Mouse (Mus musculus) midbrain, embryonic 14.5 days (tissue): Measurements from ENCODE around the gene Dusp13. TPM values are rescaled to one million over a fixed set of nuclear protein-coding genes. Genes with fewer than 3 reads are reported as not detected.

Experiments used
- ATAC-seq: fragments of 200-750 bp; cut with Nextera tagmentation; 2 replicates; pipeline ENCODE4 v1.8.0; 2017; ENCODE audit warnings: moderate number of reproducible peaks, moderate library complexity; ENCODE audit not compliant: low FRiP score, low TSS enrichment
- DNase-seq: peaks from one replicate; pipeline ENCODE4 v3.0.0-alpha.2; 2015
- H3K27ac ChIP-seq: fragments of 300-500 bp; sonication (generic); replicated peaks from 2 replicates; pipeline ENCODE4 v1.5.1; 2014; ENCODE audit warnings: mild to moderate bottlenecking, low read depth, low read length, moderate library complexity
- H3K27me3 ChIP-seq: fragments of 300-500 bp; sonication (generic); 2 replicates; pipeline ENCODE4 v1.6.1; 2014; ENCODE audit warnings: low read length, control low read depth, mixed read lengths; ENCODE audit not compliant: control insufficient read depth, insufficient read depth
- H3K36me3 ChIP-seq: fragments of 300-500 bp; sonication (generic); 2 replicates; pipeline ENCODE4 v1.6.1; 2014; ENCODE audit warnings: low read length, control low read depth; ENCODE audit not compliant: control insufficient read depth, insufficient read depth
- H3K4me1 ChIP-seq: fragments of 300-500 bp; sonication (generic); 2 replicates; pipeline ENCODE4 v1.6.1; 2014; ENCODE audit warnings: mild to moderate bottlenecking, antibody characterized with exemption, low read length, control low read depth; ENCODE audit not compliant: control insufficient read depth, insufficient read depth
- H3K4me2 ChIP-seq: fragments of 300-500 bp; sonication (generic); 2 replicates; pipeline ENCODE4 v1.6.1; 2014; ENCODE audit warnings: mild to moderate bottlenecking, low read length, moderate library complexity
- H3K4me3 ChIP-seq: fragments of 300-500 bp; sonication (generic); replicated peaks from 2 replicates; pipeline ENCODE4 v1.5.1; 2014; ENCODE audit warnings: low read depth, low read length
- H3K9ac ChIP-seq: fragments of 300-500 bp; sonication (generic); replicated peaks from 2 replicates; pipeline ENCODE4 v1.6.1; 2014; ENCODE audit warnings: mild to moderate bottlenecking, low read length, moderate library complexity
- H3K9me3 ChIP-seq: fragments of 300-500 bp; sonication (generic); 2 replicates; pipeline ENCODE4 v1.6.1; 2016; ENCODE audit warnings: low read length, control low read depth, mixed read lengths; ENCODE audit not compliant: control insufficient read depth
- WGBS: fragments of 180-500 bp; shearing (Covaris S2); extraction: QIAGEN DNeasy Blood & Tissue Kit; methylation state at CpG from one replicate; pipeline ENCODE4 v1.1.7; 2014; 5-methylcytosine and 5-hydroxymethylcytosine counted together
- polyA plus RNA-seq: library from polyadenylated mRNA; unstranded; fragments of >200 nt; fragmentation: Nextera tagmentation; extraction: Ambion mirVana; gene quantifications from 2 replicates; pipeline ENCODE4 v1.2.1, GENCODE M21; 2014

The Dusp13 gene
- polyA plus RNA-seq: not detected in 2 replicates

DNA sequence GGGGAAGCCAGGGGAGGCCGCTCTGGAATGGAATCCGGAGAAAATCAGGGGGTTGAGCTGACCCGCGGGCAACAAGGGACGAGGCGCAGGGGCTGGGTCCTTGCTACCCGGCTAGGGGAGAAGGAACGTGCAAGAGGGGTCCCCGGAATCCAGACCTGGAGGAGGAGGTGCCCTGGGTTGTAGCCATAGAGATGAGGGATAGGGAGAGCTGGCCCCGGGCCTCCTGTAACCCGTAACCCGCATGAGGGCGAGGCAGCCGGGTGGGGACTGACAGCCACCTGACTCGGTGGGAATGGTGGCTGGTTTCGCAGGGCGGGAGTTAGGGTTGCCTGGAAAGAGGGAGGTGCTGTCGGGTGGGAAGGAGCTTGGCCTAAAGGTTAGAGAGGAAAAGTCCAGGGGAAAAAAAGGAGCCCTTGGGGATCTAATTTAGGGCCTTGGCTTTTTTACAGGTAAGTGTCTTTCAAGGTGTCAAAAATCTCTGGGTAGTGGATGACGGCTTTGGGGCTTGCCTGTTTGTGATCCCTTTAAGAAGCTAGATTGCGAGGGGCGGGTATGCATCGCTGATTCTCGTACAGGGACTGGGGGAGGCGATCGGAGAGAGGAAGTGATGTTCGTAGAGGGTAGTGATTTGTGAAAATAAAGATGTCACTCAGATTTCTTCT lies at the start of gene Dusp13:
Gene Dusp13 (minus strand): TSS at position 301 of the 662 bp plus-strand sequence.
- peak within 1 kb of the TSS; percentile 91 for H3K9ac ChIP-seq
- DNase-seq (peak; percentile 80), ATAC-seq (peak; percentile 74)
- H3K36me3 ChIP-seq: no peaks in the 10 kb centered on the region
- peak within 1 kb of the TSS; percentile 99 for H3K4me3 ChIP-seq
- H3K9me3 ChIP-seq: no peaks in the 10 kb centered on the region
- peaks cover 12% of the 10 kb centered on the region for H3K4me1 ChIP-seq
- peak within 1 kb of the TSS; percentile 85 for H3K27ac ChIP-seq
- under 1% methylated on average over 26 of the region's 26 CpGs for whole genome bisulfite sequencing
- peak within 1 kb of the TSS; percentile 64 for H3K4me2 ChIP-seq
- no peaks in the 10 kb centered on the region for H3K27me3 ChIP-seq

DNA sequence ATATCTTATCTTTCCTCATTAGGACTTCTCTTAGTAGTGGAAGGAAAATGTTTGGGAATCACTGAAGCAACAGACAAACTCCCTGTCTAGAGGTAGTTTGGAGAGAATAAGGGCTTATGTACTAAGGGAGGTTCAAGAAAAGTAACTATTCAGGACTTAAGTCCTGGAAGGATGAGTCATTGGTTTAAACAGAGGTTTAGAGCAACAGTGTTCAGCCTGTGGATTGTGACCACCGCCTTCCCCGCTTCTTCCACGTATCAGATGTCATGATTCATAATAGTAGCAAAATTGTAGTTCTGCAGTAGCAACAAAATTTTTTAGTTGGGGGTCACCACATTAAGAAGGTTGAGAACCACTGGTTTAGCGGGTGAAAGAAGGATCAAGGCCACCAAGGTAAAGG lies 49.7 kb upstream of the Dusp13 start:
- Histone ChIP-seq H3K4me3 (no peak overlapping the region), H3K4me2 (no peak overlapping the region), H3K4me1 (no peaks in the 10 kb centered on the region), H3K27me3 (no peaks in the 10 kb centered on the region), H3K9me3 (no peaks in the 10 kb centered on the region), H3K36me3 (0 out of 2 replicates have a peak, but pooled peaks cover 9% of the 10 kb centered on the region), H3K27ac (no peak overlapping the region), H3K9ac (no peak overlapping the region)
- DNase-seq: no peak
- WGBS: 100% methylated on average over 4 of the region's 4 CpGs
- ATAC-seq: no peak

- H3K27ac ChIP-seq: no peak overlapping the region
- 96% methylated on average over 6 of the region's 6 CpGs for WGBS
- no peak overlapping the region for H3K9ac ChIP-seq
- H3K4me3 ChIP-seq: no peak overlapping the region
- no peaks in the 10 kb centered on the region for H3K27me3 ChIP-seq
- H3K4me1 ChIP-seq: no peaks in the 10 kb centered on the region
- H3K9me3 ChIP-seq: no peaks in the 10 kb centered on the region
- no peak overlapping the region for H3K4me2 ChIP-seq
- DNase-seq: no peak
- H3K36me3 ChIP-seq: peaks cover 15% of the 10 kb centered on the region; the same call in 1 of the 2 replicates
- ATAC-seq: no peak
Observed at GRCm38 (mm10) chr14:21792250-21792649, 41.3 kb upstream of the Dusp13 start.

GRCm38 (mm10) chr14:21791722-21792121 lies 40.7 kb upstream of the Dusp13 start:
- 94% methylated on average over 4 of the region's 4 CpGs for WGBS
- no peak overlapping the region for H3K9ac ChIP-seq
- no peak for DNase-seq
- H3K27ac ChIP-seq: no peak overlapping the region
- H3K9me3 ChIP-seq: no peaks in the 10 kb centered on the region
- H3K27me3 ChIP-seq: no peaks in the 10 kb centered on the region
- peaks cover 15% of the 10 kb centered on the region; the same call in 1 of the 2 replicates for H3K36me3 ChIP-seq
- no peak overlapping the region for H3K4me2 ChIP-seq
- H3K4me3 ChIP-seq: no peak overlapping the region
- H3K4me1 ChIP-seq: no peaks in the 10 kb centered on the region
- ATAC-seq: no peak

DNA sequence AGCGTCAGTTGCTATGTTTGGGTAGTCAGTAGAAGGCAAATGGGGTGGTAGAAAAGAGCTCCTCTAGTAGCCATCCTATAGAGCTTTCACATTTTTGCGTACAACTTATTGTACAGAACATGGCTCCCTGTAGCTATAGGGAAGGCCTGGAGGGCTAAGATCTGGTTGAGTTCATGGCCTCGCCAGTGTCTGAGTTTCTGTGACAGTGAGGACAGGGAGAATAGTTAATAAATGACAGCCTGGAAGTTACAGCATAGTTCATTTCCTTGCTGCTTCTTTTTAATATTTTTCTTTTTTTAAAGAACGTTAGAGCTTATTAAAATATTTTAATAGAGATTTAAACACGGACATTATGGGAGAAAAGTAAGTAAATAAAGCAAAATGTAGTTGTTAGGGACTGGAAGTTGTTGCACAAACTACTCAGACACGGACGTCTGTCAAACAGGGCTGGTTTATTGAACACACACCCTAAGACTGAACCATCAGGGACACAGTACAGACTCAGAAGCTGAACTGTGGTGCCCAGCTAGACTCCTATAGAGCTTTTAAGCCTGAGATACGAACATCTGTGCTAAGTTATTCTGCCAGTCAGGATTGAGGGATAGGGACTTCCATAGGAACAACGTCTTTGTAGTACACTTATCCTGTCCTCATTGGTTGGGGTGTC lies 39.7 kb upstream of the Dusp13 start:
- 91% methylated on average over 9 of the region's 9 CpGs for WGBS
- DNase-seq (no peak), ATAC-seq (no peak)
- no peak overlapping the region; the same call in 1 of the 2 replicates for H3K27ac ChIP-seq
- H3K4me2 ChIP-seq: no peak overlapping the region
- H3K9me3 ChIP-seq: no peaks in the 10 kb centered on the region
- no peak overlapping the region for H3K9ac ChIP-seq
- no peaks in the 10 kb centered on the region for H3K4me1 ChIP-seq
- no peak overlapping the region for H3K4me3 ChIP-seq
- peaks cover 15% of the 10 kb centered on the region; the same call in 1 of the 2 replicates for H3K36me3 ChIP-seq
- no peaks in the 10 kb centered on the region for H3K27me3 ChIP-seq

DNA sequence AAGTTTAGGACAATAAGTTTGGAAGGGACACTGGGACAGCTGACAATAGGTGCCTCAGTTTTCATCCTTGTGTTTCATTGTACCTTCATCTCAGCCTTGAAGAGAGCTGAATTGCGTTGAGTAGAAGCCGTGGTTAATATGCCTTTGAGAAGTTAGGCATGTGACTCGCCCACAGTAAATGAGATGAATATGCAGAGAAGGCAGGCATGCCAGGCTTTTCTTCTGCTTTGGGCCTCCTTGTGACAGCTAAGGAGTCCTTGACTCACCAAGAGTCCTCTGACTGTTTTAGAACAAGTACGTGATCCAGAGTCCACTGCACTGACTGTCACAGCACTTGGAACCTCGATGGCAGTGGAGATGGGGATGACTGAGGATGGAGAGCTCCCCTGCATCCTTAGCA lies 37.1 kb upstream of the Dusp13 start:
- Histone ChIP-seq H3K9ac (no peak overlapping the region), H3K36me3 (peaks cover 15% of the 10 kb centered on the region), H3K9me3 (no peaks in the 10 kb centered on the region), H3K4me1 (no peaks in the 10 kb centered on the region), H3K27me3 (no peaks in the 10 kb centered on the region), H3K4me2 (no peak overlapping the region), H3K4me3 (no peak overlapping the region), H3K27ac (no peak overlapping the region)
- no peak for DNase-seq
- 94% methylated on average over 5 of the region's 5 CpGs for WGBS
- ATAC-seq: no peak

GRCm38 (mm10) chr14:21787374-21787773 lies 36.4 kb upstream of the Dusp13 start:
- H3K9ac ChIP-seq: no peak overlapping the region

DNA sequence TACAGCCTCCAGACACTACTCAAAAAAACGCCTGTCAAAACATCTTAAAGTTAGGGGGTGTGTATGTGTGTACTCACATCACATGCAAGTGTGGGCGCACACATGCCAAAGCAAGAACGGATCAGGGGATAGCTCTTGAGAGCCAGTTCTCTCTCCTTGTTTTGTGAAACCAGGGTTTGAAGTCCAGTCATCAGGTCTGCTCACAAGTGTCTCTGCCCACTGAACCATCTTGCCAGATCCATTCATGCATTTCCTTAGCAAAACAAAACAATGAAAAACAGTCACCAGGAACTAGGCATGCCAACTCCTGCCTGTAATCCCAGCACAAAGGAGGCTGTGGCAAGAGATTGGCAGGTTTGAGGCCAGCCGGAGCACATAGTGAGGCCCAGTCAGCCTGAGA lies 35.5 kb upstream of the Dusp13 start:
- DNase-seq (peak; percentile 35), ATAC-seq (no peak)
- 51% methylated on average over 4 of the region's 4 CpGs for WGBS
- Histone ChIP-seq H3K27ac (no peak overlapping the region), H3K4me1 (no peaks in the 10 kb centered on the region), H3K27me3 (no peaks in the 10 kb centered on the region), H3K36me3 (peaks cover 13% of the 10 kb centered on the region; the same call in 1 of the 2 replicates), H3K9me3 (no peaks in the 10 kb centered on the region), H3K4me2 (no peak overlapping the region), H3K4me3 (no peak overlapping the region), H3K9ac (no peak overlapping the region)

More at GRCm38 (mm10) chr14:21787374-21787773, 36.4 kb upstream of the Dusp13 start:
- no peak overlapping the region for H3K27ac ChIP-seq
- H3K36me3 ChIP-seq: peaks cover 10% of the 10 kb centered on the region; the same call in 1 of the 2 replicates
- ATAC-seq: no peak
- H3K4me3 ChIP-seq: no peak overlapping the region
- no peaks in the 10 kb centered on the region for H3K27me3 ChIP-seq
- no peaks in the 10 kb centered on the region for H3K4me1 ChIP-seq
- DNase-seq: no peak
- H3K9me3 ChIP-seq: no peaks in the 10 kb centered on the region
- WGBS: 72% methylated on average over 3 of the region's 3 CpGs
- no peak overlapping the region for H3K4me2 ChIP-seq

GRCm38 (mm10) chr14:21776201-21776600 lies 25.2 kb upstream of the Dusp13 start:
- peaks cover 26% of the 10 kb centered on the region for H3K36me3 ChIP-seq
- no peaks in the 10 kb centered on the region for H3K27me3 ChIP-seq
- no peaks in the 10 kb centered on the region for H3K9me3 ChIP-seq
- ATAC-seq (no peak), DNase-seq (no peak)
- no peak overlapping the region for H3K4me3 ChIP-seq
- no peaks in the 10 kb centered on the region for H3K4me1 ChIP-seq
- no peak overlapping the region for H3K27ac ChIP-seq
- WGBS: 90% methylated on average over 4 of the region's 4 CpGs
- H3K4me2 ChIP-seq: no peak overlapping the region
- H3K9ac ChIP-seq: no peak overlapping the region
